Mouse (Mus musculus): ENCODE data around the gene Stxbp4.

- TF ChIP-seq CTCF (IDR thresholded peaks at IDR 0.05; ENCODE audit: extremely low read depth, insufficient read length, insufficient replicate concordance, low read depth, low read length) = no peak
- no peak for TF ChIP-seq POLR2A (IDR thresholded peaks at IDR 0.05; ENCODE audit: low read depth, low read length)
These were observed 156.1 kb downstream of the Stxbp4 start for GRCm38 (mm10) chr11:90481828-90482227.

Measured in small intestine, adult 2 months (tissue).